Mouse (Mus musculus) olfactory bulb, adult 2 months (tissue): ENCODE measurements around the gene Angptl3.

Source experiments
- CTCF ChIP-seq: fragments of 200-500 bp; IDR thresholded peaks from 2 replicates; pipeline ENCODE4 v1.5.1; 2012; ENCODE audit warnings: low read depth, mild to moderate bottlenecking, low read length, moderate library complexity; ENCODE audit not compliant: insufficient read depth
- POLR2A ChIP-seq: fragments of 200-500 bp; IDR thresholded peaks from 2 replicates; pipeline ENCODE4 v1.6.1; 2012; ENCODE audit warnings: mild to moderate bottlenecking, low read depth, low read length, moderate library complexity; ENCODE audit not compliant: insufficient read depth

DNA sequence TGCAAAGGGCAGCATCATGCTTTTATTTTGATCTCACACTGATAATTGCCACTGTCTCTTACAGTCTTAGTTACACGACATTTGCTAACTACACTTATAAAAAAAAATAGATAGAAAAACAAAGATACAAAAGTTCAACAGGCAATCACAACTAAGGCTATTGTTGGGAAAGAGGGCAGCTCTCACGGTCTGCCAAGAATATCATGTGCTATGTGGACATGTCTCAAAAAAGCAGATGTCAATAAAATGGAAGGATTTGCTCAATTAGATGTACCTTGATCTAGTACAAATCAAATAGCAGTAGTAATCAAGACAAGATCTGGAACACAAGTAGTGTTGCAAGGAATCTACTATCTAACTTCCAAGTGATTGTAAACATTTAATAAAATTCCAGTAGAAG, 17.8 kb downstream of the Angptl3 start:
- TF ChIP-seq POLR2A (no peak), CTCF (no peak)
